Mouse (Mus musculus): ENCODE data around the gene Dhrs1. TPM values are rescaled to one million over a fixed set of nuclear protein-coding genes. Genes with fewer than 3 reads are reported as not detected.
A peak's percentile ranks its signal among the peaks of the same experiment; 100 is the strongest.

The Dhrs1 gene
- polyA plus RNA-seq, 1 experiment = 228 TPM

DNA sequence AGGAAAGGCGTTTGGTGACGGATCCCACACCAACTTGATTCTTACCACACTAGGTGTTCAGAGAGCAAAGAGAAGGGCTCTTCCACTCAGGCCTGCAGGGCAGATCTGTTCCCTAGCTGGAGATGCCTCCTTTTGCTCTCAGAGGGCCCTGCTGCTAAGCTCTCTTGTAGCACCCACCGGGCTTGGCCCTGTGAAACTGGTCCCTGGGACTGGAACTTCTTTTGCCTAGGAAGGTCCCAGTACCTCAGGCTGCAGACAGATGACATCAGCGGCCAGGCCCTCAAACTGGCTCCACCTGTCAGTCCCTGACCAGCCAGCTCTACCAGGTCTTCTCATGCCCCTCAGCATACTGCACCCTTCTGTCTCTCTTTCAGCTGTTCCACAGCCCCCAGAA lies 31.8 kb downstream of the Dhrs1 start, which contains the start of gene Tgm1:
Tgm1 (minus strand) TSS at position 198 of the 394 bp plus-strand sequence.
- DNase-seq = no peak
- Histone ChIP-seq H3K4me1 (ENCODE audit: control insufficient read depth, insufficient read depth, low read length) (peaks cover 24% of the 10 kb centered on the region), H3K27ac (ENCODE audit: insufficient read depth, low read depth, low read length) (peak within 1 kb of the TSS; percentile 66), H3K27me3 (replicated peaks; ENCODE audit: control insufficient read depth, insufficient read depth, low read length) (no peaks in the 10 kb centered on the region), H3K4me3 (ENCODE audit: insufficient read depth, low read depth, low read length) (peak within 1 kb of the TSS; percentile 40), H3K36me3 (ENCODE audit: control insufficient read depth, insufficient read depth, low read length) (no peaks in the 10 kb centered on the region)
- no peak for TF ChIP-seq CTCF (conservative IDR thresholded peaks at IDR 0.05; ENCODE audit: insufficient read depth, insufficient read length, low read depth, low read length)
- TF ChIP-seq POLR2A (IDR thresholded peaks at IDR 0.05; ENCODE audit: low read depth, low read length) = no peak
- 28% methylated on average over 4 of the region's 4 CpGs for WGBS

DNA sequence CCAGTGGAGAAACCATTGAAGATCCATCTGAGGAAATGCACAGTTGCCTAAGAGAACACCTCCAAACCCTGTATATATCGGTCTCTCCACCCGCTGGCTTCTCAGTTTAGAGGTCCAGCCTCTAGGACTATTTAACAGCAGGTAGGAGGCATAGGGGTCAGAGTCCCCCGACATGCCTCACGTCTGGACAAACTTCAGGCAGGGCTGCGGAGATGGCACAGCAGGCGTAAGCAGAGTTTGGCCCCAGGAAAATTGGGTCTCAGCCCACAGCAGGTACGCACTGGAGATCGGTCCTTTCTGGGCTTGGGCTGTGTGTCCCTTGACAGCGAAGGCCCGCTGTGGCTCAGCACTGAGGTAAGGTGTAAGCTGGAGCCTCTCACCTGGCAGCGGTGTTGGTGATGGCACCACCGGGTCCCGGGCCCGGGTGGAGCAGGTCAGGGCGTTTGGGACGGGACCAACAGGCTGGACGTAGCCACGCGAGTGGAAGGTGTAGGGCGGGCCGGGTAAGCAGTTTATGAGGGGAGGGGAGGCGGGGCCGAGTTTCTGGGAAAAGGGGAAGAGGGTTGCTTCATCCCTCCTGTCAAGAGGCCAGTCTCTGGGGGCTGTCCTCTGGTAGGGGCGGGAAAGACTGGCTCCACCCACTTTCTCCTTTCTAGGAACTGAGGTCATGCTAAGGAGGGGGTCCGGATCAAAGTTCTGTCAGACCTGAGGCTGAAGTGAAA lies 32.3 kb downstream of the Dhrs1 start:
- Histone ChIP-seq H3K36me3 (ENCODE audit: control insufficient read depth, insufficient read depth, low read length) (no peaks in the 10 kb centered on the region), H3K27ac (ENCODE audit: insufficient read depth, low read depth, low read length) (peak overlapping the region; percentile 66), H3K4me1 (ENCODE audit: control insufficient read depth, insufficient read depth, low read length) (peaks cover 22% of the 10 kb centered on the region), H3K27me3 (replicated peaks; ENCODE audit: control insufficient read depth, insufficient read depth, low read length) (no peaks in the 10 kb centered on the region), H3K4me3 (ENCODE audit: insufficient read depth, low read depth, low read length) (peak overlapping the region; percentile 32)
- TF ChIP-seq POLR2A (IDR thresholded peaks at IDR 0.05; ENCODE audit: low read depth, low read length) = no peak
- TF ChIP-seq CTCF (conservative IDR thresholded peaks at IDR 0.05; ENCODE audit: insufficient read depth, insufficient read length, low read depth, low read length) = no peak
- 15% methylated on average over 25 of the region's 25 CpGs for WGBS
- peak; percentile 91 for DNase-seq

- H3K4me3 ChIP-seq (ENCODE audit: insufficient read depth, low read depth, low read length) = peak overlapping the region; percentile 40
- no peaks in the 10 kb centered on the region for H3K36me3 ChIP-seq (ENCODE audit: control insufficient read depth, insufficient read depth, low read length)
- H3K27me3 ChIP-seq (replicated peaks; ENCODE audit: control insufficient read depth, insufficient read depth, low read length) = no peaks in the 10 kb centered on the region
- H3K4me1 ChIP-seq (ENCODE audit: control insufficient read depth, insufficient read depth, low read length) = peaks cover 17% of the 10 kb centered on the region
- DNase-seq = no peak
- TF ChIP-seq POLR2A (IDR thresholded peaks at IDR 0.05; ENCODE audit: low read depth, low read length) = no peak
- 0 out of 2 replicates have a peak, but pooled peaks have one; percentile 24 for TF ChIP-seq CTCF (conservative IDR thresholded peaks at IDR 0.05; ENCODE audit: insufficient read depth, insufficient read length, low read depth, low read length)
- no peak overlapping the region for H3K27ac ChIP-seq (ENCODE audit: insufficient read depth, low read depth, low read length)
- 80% methylated on average over 7 of the region's 7 CpGs for WGBS
These were observed 33.7 kb downstream of the Dhrs1 start for GRCm38 (mm10) chr14:55711786-55712185.

DNA sequence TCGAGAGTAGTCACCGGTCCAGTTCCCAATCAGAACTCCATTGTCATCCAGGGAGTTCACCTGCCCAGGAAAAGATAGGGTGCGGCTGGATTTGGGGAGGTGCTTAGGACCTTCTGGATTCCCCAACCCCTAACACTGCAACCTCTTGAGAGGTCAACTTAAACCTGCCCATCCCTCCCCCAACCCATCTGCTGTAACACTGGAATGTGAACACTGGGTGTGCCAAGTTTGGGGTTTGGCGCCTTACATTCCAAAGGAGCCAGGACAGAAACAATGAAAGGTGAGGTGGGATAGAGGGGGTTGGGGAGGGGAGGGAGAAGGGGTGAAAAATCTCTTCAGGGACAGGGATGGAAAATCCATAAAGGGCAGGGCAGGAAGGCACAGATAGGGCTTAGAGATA lies 36.0 kb downstream of the Dhrs1 start:
- TF ChIP-seq CTCF (conservative IDR thresholded peaks at IDR 0.05; ENCODE audit: insufficient read depth, insufficient read length, low read depth, low read length) (no peak), POLR2A (IDR thresholded peaks at IDR 0.05; ENCODE audit: low read depth, low read length) (no peak)
- peaks cover 9% of the 10 kb centered on the region; the same call in 1 of the 2 replicates for H3K4me1 ChIP-seq (ENCODE audit: control insufficient read depth, insufficient read depth, low read length)
- H3K27me3 ChIP-seq (replicated peaks; ENCODE audit: control insufficient read depth, insufficient read depth, low read length) = no peaks in the 10 kb centered on the region
- H3K27ac ChIP-seq (ENCODE audit: insufficient read depth, low read depth, low read length) = no peak overlapping the region
- no peaks in the 10 kb centered on the region for H3K36me3 ChIP-seq (ENCODE audit: control insufficient read depth, insufficient read depth, low read length)
- DNase-seq = no peak
- no peak overlapping the region for H3K4me3 ChIP-seq (ENCODE audit: insufficient read depth, low read depth, low read length)
- 86% methylated on average over 4 of the region's 4 CpGs for WGBS

DNA sequence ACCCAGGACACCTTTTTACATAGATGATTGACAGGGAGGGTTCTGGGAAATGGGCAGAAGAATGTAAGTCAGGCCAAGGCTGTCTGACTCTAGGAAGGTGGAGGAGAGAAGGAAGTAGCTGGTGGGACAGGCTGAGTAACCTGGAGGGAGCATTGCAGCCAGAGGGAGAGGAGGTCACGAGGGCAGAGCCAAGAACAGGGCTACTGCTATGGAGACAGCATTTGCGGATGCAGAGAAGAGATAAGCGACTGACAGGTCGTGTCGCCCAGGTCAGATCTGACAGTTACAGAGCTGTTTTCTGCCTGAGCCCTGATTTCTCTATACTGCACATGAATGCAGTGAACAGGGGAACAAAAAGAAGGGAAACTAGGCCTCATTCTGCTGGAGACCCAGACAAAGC lies 38.1 kb downstream of the Dhrs1 start:
- no peak for TF ChIP-seq CTCF (conservative IDR thresholded peaks at IDR 0.05; ENCODE audit: insufficient read depth, insufficient read length, low read depth, low read length)
- TF ChIP-seq POLR2A (IDR thresholded peaks at IDR 0.05; ENCODE audit: low read depth, low read length) = no peak
- H3K27me3 ChIP-seq (replicated peaks; ENCODE audit: control insufficient read depth, insufficient read depth, low read length) = no peaks in the 10 kb centered on the region
- peak; percentile 61 for DNase-seq
- H3K36me3 ChIP-seq (ENCODE audit: control insufficient read depth, insufficient read depth, low read length) = no peaks in the 10 kb centered on the region
- H3K27ac ChIP-seq (ENCODE audit: insufficient read depth, low read depth, low read length) = no peak overlapping the region
- WGBS = 88% methylated on average over 5 of the region's 5 CpGs
- H3K4me1 ChIP-seq (ENCODE audit: control insufficient read depth, insufficient read depth, low read length) = peaks cover 2% of the 10 kb centered on the region; the same call in 1 of the 2 replicates
- H3K4me3 ChIP-seq (ENCODE audit: insufficient read depth, low read depth, low read length) = no peak overlapping the region

DNA sequence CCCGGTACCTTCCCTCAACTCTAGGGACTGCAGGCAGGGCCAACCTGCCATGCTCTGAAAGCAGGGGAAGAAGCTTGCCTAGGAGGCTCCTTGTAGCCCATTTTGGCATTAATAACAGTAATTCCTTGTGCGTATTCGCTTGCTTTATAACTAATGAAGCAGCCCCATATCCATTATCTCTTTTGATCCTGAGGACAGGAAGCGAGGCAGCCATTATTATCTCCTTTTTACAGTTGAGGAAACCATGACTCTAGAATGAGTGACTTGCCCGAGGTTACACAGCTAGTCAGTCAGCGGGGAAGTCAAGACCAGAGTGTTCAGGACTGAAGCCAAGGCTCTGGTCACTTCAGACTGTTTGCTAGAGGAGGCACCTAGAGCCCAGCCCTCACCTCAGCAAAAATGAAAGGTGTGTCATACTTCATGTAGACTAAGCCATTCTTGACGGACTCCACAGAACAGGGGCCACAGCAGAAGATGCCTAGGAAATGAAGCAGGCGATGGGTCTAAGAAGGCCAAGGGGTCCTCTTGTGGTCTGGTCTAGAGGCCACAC lies 39.4 kb downstream of the Dhrs1 start:
- Histone ChIP-seq H3K36me3 (ENCODE audit: control insufficient read depth, insufficient read depth, low read length) (no peaks in the 10 kb centered on the region), H3K27me3 (replicated peaks; ENCODE audit: control insufficient read depth, insufficient read depth, low read length) (no peaks in the 10 kb centered on the region), H3K27ac (ENCODE audit: insufficient read depth, low read depth, low read length) (no peak overlapping the region), H3K4me3 (ENCODE audit: insufficient read depth, low read depth, low read length) (no peak overlapping the region), H3K4me1 (ENCODE audit: control insufficient read depth, insufficient read depth, low read length) (peaks cover 2% of the 10 kb centered on the region; the same call in 1 of the 2 replicates)
- DNase-seq = no peak
- TF ChIP-seq POLR2A (IDR thresholded peaks at IDR 0.05; ENCODE audit: low read depth, low read length) (no peak), CTCF (conservative IDR thresholded peaks at IDR 0.05; ENCODE audit: insufficient read depth, insufficient read length, low read depth, low read length) (no peak)
- 89% methylated on average over 8 of the region's 8 CpGs for WGBS

DNA sequence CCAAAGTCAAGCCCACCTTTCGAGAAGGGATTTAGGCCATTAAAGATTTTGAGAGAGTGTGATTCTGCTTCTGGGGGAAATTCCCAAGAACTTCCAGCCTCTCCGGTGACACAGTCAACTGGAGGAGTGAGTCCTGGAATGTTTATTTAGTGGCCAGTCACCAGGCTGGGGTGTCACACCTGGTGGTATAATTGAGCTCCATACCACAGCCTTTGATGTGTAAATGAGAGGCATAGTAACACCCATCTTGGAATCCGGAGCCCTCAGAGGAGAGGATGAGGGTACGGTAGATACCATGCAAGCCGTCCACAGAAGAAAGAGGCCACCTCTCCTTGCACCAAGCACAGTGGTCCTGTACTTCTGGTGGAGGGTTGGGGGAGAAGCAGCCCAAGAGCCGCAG lies 42.7 kb downstream of the Dhrs1 start:
- H3K27me3 ChIP-seq (replicated peaks; ENCODE audit: control insufficient read depth, insufficient read depth, low read length) = no peaks in the 10 kb centered on the region
- H3K27ac ChIP-seq (ENCODE audit: insufficient read depth, low read depth, low read length) = no peak overlapping the region
- H3K36me3 ChIP-seq (ENCODE audit: control insufficient read depth, insufficient read depth, low read length) = no peaks in the 10 kb centered on the region
- DNase-seq = no peak
- 68% methylated on average over 6 of the region's 6 CpGs for WGBS
- TF ChIP-seq POLR2A (IDR thresholded peaks at IDR 0.05; ENCODE audit: low read depth, low read length) (no peak), CTCF (conservative IDR thresholded peaks at IDR 0.05; ENCODE audit: insufficient read depth, insufficient read length, low read depth, low read length) (no peak)
- H3K4me1 ChIP-seq (ENCODE audit: control insufficient read depth, insufficient read depth, low read length) = peaks cover 2% of the 10 kb centered on the region; the same call in 1 of the 2 replicates
- H3K4me3 ChIP-seq (ENCODE audit: insufficient read depth, low read depth, low read length) = no peak overlapping the region

Data from kidney, adult 2 months (tissue).